Mouse (Mus musculus): ENCODE data around the gene Adora1.

The Adora1 gene

DNA sequence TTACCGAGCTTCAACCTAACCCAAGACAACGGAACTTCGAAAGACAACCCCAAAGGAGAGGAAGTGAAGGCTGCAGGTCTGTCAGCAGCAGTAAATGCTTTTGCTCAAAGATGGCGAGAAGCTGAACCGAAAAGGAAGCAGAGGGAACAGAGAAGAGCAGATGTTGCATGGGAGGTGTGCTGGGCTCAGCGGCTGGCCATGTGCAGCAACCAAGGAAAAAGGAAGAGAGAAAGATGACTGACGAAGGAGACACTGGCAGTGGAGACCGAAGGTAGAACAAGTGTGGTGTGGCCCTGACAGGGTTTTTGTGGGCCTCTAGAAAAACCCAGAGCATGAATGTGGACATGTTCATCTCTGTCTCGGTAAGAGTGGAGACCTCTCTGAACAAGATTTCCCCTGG is 5.5 kb upstream of the Adora1 start:
- no peak for DNase-seq (ENCODE audit: low read depth, low spot score)

DNA sequence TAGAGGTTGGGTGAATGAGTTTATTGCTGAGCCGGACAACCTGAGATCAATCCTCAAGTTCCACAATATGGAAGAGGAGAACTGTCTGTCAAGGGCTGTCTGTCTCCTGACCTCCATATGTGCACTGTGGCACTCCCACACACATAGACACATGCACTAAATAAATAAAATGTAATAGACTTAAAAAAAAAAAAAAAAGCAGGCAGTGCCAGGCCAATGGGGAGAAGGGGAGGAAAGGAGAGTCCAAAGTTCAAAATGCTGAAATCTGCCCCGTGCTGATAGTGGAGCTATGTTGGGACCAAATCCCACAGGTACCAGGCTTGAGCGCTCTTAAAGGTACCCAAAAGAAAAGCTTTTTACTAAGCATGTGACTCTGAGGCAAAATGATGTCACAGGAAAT is 2.2 kb upstream of the Adora1 start:
- no peak for DNase-seq (ENCODE audit: low read depth, low spot score)

DNA sequence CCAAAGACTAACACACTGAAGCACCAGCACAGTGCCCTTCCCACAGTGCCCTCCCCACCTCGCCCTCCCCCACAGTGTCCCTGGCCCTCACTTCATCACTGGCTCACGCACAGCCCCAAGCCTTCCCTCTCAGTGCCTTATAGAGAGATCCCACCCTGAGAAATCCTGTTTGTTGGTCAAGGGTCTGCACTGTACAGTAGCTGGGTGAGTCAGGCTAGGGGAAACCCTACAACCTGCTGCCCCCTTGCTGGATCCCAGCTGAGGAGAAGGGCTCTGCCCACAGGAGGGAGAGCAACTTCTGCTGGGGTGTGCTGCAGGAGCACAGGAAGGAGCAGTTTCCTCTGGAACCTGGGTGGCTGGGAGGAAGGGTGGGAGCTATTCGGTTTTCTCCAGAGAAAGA is 911 bp upstream of the Adora1 start:
- DNase-seq (ENCODE audit: low read depth, low spot score) = no peak

DNA sequence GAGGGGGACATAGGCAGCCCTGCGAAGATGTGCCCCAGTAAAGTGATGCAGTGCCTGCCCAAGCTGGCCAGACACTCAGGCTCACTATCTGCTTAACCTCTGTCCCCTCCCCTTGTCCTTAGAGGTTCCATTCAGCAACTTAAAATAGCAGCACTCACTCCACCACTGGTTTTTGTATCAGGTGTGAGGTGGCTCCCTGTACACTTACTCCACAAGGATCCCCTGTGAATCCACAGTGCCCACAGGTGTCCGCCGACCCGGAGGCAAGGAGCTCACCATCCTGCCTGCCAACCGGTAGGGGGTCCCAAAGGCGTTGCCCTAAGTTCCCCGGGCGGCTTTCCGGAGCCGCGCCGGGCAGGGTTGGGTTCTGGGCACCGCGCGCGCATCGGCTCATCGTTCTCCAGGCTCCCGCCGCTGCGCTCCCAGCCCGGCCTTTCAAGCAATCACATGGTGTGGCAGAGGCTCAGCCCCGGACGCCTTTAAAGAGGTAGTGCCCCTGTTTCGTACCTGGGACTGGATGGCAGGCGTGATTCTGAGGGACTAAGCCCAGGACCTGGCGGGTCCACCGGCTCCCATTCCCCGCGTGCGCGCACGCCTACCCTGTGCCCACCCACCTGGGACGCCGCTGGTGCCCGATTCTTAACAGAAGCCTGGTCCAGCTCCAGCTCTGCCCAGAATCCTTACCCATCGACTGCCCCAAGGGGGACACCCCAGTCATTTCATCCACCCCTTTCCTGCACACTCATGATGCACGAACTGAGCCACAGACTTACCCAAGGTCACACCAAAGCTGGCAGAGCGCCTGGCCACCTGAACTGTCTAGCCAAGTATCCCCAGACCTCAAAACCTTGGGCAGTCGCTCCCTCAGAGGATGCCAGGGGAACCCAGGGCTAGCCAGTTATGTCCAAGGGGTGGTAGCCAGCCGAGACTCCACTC is 508 bp downstream of the Adora1 start:
- no peak for DNase-seq (ENCODE audit: low read depth, low spot score)

DNA sequence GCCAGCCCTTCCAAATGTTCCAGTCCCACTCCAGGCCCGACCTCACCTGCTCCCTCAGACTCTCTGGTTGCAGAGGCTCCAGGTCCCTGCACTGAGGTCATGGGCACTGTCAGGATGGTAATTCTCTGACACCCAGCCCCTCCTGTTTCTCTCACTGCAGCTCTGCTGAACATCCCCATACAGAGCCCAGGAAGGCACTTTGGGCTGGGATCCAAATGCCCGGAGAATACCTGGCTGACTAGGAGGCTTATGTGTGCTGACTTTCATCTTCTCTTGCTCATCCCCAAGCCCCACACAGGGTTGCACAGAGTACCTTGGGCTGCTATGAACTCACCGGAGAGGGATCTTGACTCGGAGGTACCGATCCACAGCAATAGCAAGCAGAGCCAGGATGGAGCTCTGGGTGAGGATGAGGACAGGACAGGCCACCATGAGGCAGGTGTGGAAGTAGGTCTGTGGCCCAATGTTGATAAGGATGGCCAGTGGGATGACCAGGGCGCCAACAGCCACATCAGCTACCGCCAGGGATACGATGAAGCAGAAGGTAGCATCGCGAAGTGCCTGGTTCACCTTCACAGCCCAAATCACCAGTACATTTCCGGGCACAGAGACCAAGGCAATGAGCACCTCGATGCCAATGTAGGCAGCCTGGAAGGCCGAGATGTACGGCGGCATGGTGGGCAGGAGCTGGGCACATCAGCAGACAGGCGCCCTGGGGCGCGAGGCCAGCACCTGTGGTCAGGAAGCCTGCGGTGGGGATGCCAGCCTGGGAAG is 1.4 kb downstream of the Adora1 start:
- DNase-seq (ENCODE audit: low read depth, low spot score) = no peak

DNA sequence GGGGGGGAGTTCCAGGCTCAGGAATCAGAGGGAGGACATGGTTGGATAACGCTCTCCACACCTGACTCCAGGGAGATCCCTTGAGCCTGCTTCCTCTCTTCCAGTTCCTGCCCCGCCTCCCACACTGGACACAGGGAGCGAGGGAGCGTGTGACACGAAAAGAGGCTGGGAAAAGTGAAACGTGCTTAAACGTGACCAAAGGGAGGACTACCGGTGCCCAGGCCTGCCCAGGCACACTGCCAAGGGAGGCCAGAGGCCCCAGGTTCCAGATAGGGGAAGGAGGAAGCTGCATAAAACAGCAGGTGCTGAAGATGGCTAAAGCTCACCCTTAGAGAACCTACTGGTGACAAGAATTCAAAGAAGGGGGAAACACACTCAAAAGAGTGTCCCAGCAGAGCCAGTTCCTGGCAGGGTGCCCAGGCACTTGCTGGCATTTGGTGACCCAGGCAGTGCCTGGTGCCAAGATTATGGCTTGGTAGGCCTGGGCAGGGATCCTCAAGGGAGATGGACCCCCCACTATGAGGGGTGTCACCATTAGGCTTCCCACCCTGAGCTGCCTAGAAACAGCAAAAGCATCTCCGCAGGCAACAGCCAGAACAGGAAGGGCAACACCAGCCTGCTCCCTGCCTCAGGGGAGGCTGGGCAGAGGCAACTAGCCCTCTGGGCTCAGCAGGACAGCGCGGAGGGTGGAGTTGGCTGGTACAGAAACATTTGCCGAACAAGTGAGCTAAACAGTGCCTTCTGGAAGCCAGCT is 2.3 kb downstream of the Adora1 start:
- no peak for DNase-seq (ENCODE audit: low read depth, low spot score)

DNA sequence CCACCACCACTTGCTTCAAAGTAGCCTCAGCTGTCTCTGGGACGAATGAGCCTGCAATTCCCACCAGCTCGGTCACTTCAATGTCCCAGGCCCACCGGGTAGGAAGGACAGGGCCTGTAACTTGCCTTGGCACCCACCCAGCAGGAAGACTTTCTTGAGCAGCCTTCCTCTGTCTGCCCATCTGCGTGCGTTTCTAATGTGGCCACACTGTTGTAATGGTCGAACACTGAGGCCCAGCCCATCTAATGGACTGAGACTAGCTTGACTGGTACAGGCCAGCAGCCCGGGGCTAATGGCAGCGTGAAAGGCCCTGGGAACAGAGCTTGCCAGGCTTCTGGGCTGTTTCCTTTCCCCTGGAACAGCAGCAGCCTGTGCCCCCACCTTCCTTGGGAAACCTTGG is 2.9 kb downstream of the Adora1 start:
- no peak for DNase-seq (ENCODE audit: low read depth, low spot score)

DNA sequence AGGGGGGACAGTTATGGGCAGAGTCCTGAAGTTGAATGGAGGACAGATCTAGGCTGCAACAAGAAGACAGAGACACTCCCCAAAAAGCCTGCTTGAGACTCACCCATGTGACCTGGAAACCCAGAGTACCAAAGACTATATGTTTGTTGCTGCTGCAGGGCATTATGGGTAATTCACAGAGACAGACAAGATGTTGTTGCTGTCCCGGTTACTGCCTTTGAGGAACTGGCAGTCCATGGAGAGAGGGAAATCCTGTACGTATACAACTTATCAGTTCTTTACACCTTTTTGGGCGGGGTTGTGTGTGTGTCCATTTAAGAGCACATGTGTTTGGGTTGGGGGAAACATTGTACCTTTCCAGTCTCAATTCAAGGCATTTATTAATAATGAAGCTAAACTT is 3.5 kb downstream of the Adora1 start:
- DNase-seq (ENCODE audit: low read depth, low spot score) = no peak

DNA sequence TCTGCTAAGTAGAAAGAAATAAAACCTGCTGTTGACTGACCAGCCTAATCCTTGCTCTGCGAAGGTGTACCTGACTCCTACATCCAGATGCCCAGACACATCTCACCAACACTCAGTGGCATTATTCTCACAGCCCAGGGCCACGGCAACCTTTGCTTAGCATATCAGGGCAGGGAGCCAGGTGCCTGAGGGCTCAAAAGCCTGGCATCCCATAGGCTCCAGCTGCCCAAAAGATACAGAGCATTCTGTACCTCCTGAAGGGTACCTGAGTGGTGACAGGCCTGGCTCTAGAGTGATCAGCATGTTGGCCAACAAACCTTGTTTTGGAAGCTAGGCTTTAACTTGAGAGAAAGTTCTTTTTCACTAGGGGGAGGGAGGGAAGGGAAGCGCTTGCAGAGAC is 4.0 kb downstream of the Adora1 start:
- no peak for DNase-seq (ENCODE audit: low read depth, low spot score)

DNA sequence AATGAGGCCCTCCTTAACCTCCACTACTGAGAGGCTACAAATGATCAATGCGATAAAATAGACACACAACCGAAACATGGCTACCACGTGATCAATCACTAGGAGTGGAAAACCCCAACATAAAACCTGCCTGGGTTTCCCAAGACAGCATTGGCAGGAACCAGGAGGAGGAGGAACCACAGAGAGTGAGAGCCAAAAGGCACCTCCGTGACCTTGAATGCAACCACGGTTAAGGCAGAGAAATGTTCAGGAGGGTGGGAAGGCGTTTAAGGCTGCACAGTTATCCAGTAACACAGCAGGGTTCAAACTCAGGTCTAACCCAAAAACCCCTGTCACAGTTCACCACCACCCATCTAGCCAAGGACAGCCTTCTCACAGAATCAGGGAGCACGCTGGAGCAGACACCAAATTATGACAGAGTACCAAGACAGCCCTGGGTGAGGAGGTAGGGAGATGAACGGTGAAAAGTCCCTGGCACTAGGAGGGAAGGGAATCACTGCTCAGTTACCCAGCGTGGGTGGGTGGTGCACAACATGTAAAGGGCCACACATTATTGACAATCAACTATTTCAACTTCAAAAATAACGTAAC is 4.5 kb downstream of the Adora1 start:
- DNase-seq (ENCODE audit: low read depth, low spot score) = no peak

DNA sequence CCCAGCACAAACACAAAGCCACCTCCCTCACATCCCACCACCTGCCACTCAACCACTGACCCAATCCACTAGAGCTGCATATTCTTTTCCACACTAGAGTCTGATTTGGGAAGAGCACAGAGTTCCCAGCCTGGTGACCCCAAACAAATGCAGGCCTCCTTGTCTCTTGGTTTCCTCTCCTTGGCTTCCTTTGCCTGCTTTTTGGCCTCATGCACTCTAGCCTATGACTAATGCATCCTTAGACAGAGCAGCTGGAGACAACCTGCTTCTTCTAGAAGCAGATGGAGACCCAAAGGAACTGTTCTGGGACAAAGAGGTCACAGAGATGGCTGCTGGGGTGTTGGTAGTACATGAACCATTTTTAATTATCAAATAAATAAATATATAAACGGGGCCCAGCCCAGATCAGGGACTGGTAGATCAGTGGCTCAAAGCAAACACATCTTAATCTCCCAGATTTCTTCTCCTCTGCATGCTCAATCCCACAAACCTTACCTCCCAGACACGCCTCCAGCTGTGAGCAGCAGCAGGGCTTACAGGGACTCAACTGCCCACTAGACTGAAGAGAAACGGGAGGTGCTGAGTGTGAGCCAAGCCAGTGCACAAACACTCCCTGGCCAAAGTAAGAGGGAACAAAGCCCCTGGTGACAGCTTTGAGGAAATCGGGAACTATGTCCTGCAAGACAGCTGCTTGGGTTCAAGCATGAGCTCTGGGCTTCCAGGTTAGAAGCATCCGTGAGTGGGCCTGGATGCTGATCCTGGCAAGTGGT is 5.2 kb downstream of the Adora1 start:
- DNase-seq (ENCODE audit: low read depth, low spot score) = no peak

DNA sequence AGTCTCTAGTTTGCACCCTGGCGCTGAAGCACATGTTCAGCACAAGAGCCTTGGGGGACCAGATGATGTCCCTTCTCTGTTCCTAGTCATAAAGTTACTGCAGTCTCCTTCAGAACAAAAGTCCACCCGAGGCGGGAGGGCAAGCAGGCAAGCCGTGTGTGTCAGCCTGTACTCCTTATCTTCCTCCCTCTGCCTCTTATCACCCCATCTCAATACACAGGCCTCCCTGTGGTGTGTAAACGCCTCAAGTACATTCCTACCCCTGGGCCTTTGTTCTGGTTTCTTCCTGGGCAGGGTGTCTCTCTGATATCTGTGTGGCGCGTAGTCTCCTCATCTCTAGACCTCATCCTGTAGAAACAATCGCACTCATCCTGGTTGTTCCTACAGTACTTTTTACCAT is 8.5 kb downstream of the Adora1 start:
- DNase-seq (ENCODE audit: low read depth, low spot score) = no peak

DNA sequence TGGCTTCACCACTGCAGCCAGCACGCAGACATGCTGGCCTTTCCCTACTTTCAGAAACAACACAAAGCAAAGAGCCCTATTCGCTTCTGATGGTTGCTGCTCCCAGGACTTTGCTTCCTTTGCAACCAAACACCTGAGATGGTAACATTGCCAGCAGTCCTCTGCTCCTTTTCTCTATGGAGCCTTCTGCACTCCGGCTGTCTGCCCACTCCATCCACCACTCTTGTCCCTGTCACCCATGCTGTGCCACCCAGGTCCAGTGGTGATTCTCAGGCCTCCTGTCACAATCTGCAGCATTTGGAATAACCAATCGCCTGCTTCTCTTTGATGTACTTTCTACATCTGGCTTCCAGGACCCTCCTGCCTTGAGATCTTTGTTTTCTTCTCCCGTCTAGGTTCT is 9.9 kb downstream of the Adora1 start:
- no peak for DNase-seq (ENCODE audit: low read depth, low spot score)

DNA sequence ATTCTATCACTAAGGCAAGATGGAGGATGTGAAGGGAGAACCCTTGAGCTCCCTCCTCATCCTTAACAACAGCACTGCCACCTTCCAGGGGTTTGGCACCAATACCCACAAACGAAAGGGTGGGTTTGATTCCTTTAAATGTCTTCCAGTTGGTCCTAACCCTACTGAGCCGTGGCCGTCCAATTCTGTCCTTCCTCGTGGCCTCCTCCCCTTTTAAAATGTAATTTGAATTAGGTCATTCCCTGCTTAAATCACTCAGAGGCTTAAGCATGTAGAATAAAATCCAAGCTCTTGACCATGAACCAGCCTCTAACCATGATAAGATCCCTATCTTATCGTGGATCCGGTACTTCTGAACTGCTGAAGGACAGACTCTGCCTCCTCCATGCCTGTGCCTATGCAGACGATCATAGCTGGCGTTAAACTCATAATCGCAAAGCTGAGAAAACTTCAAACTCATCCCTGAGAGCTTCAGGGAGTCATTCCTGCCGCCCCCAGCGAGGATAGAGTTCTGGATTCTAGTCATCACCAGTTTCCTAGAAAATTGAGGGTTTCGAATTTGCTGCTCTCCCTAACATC is 10.5 kb downstream of the Adora1 start:
- no peak for DNase-seq (ENCODE audit: low read depth, low spot score)

DNA sequence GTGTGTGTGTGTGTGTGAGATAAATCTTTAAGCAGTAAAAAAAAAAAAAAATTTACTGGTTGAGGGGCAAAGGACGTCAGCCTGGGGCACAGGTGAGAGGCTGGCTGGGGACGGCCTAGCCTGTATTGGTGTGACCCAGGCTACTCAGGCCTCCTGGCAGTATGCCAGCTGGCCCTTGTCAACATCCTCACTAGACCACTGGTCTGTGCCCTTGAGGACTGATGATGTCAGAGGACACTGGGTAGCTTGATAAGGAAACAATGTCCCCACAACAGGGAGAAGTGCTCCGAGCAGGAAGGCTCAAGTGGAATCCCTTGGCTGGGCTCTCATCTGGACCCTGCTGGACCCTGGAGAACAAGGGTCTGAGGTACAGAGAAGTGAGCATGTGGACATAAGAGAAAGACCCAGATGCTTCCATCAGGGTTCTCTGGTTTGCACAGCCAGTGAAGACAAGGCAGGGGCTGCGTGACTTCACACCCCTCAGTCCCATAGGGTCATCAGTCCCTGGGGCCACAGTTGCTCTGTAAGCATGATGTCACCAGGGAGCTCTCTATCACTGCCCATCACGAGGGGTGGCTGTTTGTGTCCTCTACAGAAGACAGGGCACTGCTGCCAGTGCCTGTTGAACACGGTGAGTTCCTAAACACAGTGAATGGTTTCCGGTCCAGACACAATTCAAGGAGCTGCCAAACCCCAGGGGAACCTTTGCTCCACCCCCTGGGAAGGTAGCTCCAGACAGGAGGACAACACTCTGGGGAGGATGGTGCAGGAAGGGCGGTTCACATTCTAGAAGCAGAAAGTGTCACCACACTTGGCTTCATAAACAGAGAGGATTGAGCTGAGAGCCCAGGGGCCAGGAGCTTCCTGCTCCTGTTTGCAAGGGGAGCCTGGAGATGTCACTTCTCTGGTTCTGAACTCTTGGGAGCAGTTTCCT is 12.8 kb downstream of the Adora1 start:
- no peak for DNase-seq (ENCODE audit: low read depth, low spot score)

DNA sequence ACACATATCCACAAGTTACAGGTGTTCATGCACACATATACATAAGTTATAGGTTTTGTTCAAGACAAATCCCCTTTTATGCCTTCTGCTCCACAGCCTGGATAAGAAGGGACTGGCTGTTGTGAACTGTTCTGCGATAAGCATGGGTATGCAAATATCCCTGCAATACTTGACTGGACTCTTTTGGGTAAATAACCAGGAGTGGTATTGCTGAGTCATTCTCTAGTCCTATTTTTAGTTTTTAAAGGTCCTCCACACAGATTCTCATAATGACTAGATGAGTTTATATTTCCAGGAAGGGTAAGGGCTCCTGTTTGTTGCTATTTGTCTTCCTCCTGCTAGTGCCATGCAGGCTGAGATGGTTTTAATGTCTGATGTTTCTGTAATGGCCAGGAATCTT is 14.1 kb downstream of the Adora1 start:
- no peak for DNase-seq (ENCODE audit: low read depth, low spot score)

DNA sequence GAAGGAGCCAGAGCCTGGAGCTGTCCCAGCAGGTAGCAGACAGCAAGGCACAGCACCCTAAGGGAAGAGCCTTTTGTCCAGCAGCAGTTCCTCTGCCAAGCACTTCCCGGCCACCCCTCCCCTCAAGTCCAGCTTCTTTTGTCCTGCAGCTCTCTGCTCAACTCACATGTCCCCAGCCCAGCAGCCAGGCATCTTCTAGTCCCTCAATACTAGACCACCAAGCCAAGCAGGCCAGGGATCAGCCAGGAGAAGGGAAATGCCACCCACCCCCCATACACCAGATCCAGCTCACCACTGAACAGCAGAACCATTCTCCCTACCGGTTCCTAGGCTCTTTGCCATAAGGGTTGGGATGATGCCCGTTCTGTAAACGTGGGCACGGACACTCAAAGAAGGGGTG is 15.6 kb downstream of the Adora1 start:
- DNase-seq (ENCODE audit: low read depth, low spot score) = no peak

DNA sequence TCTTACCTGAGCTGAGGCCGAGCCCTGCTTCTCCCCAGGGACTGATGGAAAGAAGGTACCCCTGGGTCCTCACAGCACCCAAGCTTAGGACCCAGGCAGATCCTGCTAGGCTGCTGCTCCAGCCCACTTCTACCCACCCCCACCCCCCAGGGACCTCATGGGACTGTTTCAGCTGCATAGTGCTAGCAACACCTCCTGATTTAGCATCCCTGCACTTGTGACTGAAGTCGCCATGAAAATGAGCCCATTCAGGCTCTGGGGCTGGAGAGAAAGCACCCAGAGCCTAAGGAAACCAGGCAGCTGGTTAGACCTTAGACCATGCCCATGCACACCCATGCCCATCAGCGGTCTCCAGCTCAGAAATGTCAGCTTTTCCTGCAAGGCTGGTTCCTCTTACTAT is 17.3 kb downstream of the Adora1 start:
- DNase-seq (ENCODE audit: low read depth, low spot score) = no peak

DNA sequence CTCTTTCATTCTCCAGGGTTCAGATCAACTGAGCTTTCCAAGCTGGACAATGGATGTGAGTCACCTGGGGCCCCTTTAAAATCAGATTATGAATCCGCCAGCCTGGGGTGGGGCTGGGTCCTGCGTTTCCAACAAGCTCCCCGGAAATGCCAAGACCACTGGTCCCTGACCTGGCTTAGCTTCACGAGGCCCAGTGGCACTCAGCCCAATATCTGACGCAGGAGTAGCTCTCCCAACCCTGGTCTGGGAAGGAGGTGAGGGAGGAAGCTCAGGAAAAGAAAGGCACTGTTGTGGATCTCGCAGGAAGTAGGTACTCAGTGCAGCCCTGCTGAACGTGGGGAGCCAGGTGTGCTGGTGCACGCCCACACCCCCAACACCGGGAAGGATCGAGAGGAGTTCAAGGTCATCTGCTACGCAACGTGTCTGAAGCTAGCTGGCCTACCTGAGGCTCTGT is 18.2 kb downstream of the Adora1 start:
- DNase-seq (ENCODE audit: low read depth, low spot score) = no peak

DNA sequence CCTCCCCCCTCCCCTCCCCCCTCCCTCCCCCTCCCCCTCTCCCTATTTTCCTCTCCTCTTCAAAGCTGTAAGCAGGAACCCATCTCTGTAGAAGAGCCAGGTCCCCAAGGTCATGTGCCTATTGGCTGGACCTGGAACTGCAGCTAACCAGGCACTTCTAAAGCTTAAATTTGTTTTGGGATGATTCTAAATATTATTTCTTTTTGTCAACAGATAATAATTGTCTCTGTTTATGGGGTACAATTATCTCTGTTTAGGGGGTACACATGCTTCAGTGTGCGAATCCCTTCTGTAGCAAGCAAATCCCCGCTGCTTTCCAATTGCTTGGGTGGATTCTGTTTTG is 18.6 kb downstream of the Adora1 start:
- no peak for DNase-seq (ENCODE audit: low read depth, low spot score)
